11 mouse cellular contexts compared by ENCODE assay signal in the genomic region with DNA sequence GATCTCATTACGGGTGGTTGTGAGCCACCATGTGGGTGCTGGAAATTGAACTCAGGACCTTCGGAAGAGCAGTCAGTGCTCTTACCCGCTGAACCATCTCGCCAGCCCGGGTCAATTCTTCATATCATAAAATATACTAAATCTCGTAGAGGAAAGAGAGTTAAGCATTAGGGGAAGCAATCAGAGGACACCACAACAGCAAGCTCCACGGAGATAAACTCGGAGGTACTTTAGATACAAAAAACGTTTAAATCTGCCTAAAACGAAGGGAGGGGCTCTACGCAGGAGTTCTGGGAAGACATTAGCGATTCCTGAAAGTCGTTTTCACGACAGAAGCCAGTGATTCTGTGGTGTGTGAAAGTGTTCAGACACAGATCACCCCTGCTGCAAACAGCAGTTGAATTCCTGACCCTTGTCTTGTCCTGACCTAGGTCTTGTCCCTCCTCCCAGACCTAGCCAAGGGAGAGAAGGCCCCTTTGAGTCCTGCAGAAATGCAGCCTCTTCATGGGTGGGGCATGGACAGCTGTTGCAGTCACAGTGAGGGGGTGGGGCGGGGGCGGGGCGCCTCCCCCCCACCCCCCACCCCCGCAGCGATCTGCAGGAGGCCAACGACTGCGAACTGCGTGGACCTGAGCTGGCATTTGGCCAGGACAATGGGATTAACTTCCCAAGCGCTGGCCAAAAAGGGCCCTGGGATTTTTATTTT. TPM values are rescaled to one million over a fixed set of nuclear protein-coding genes. Genes with fewer than 3 reads are reported as not detected.
A peak's percentile ranks its signal among the peaks of the same experiment; 100 is the strongest.
DNase-seq lines count a peak whose midpoint lies in the region; ATAC-seq and TF ChIP-seq lines count a peak whose summit lies in the region.
"Had no signal": no experiment of that assay in that cellular context is flagged by ENCODE, and none has a peak within 500 bp of the region (broad histone marks: within the 10 kb centered on the region; RNA-seq: fewer than 3 reads in every experiment).

No protein-coding gene starts in this region.

- peak overlapping the region; percentile 20 for H3K4me3 ChIP-seq in heart, embryonic 10.5 days
- H3K4me3 ChIP-seq in MEL (ENCODE audit: control insufficient read depth in 1 of 2, insufficient read depth in 1 of 2, low read depth in 2 of 2, low read length in 2 of 2): peak overlapping the region; percentile 47 to 66
- H3K4me3 ChIP-seq in hindbrain, embryonic 14.5 days (replicated peaks; ENCODE audit: low read length): no peak overlapping the region
- no peak overlapping the region for H3K4me3 ChIP-seq in liver, embryonic 15.5 days (replicated peaks)
- H3K4me3 ChIP-seq: myocyte had no signal

- no peak for DNase-seq in heart, embryonic 10.5 days (ENCODE audit: low spot score)
- no peak for DNase-seq in heart, postnatal 25 days (ENCODE audit: low spot score)
- DNase-seq in MEL (ENCODE audit: low read depth, low spot score): peak; percentile 44
- no peak for DNase-seq in hindbrain, embryonic 14.5 days (ENCODE audit: low spot score)
- no peak for DNase-seq in embryo, embryonic 11 days
- DNase-seq: adrenal gland, postnatal 25 days; layer of hippocampus, postnatal 36 days had no signal

- no peak for TF ChIP-seq CTCF in MEL (IDR thresholded peaks at IDR 0.05 in 2 of 3, conservative IDR thresholded peaks at IDR 0.05 in 1 of 3; ENCODE audit: control insufficient read depth in 1 of 3, insufficient read depth in 1 of 3, low read depth in 2 of 3, low read length in 3 of 3, poor library complexity in 1 of 3, severe bottlenecking in 1 of 3)

- no peak for TF ChIP-seq POLR2A in MEL (IDR thresholded peaks at IDR 0.05; ENCODE audit: control insufficient read depth in 1 of 2, insufficient read depth in 1 of 2, low read depth in 1 of 2, low read length in 2 of 2, poor library complexity in 1 of 2)

- H3K9me3 ChIP-seq in heart, embryonic 10.5 days: no peaks in the 10 kb centered on the region
- H3K9me3 ChIP-seq in MEL (replicated peaks; ENCODE audit: insufficient read depth, low read length): no peaks in the 10 kb centered on the region
- H3K9me3 ChIP-seq in hindbrain, embryonic 14.5 days (ENCODE audit: control insufficient read depth, low read length): no peaks in the 10 kb centered on the region
- H3K9me3 ChIP-seq in liver, embryonic 15.5 days (replicated peaks): no peaks in the 10 kb centered on the region

- peaks cover 72% of the 10 kb centered on the region for H3K4me1 ChIP-seq in heart, embryonic 10.5 days
- peaks cover 3 to 12% of the 10 kb centered on the region in 2 experiments; a peak in 3 of 4 replicates for H3K4me1 ChIP-seq in MEL (ENCODE audit: control insufficient read depth in 1 of 2, insufficient read depth in 2 of 2, low read length in 2 of 2)
- peaks cover 8% of the 10 kb centered on the region for H3K4me1 ChIP-seq in hindbrain, embryonic 14.5 days (replicated peaks; ENCODE audit: control insufficient read depth, insufficient read depth, low read length)
- H3K4me1 ChIP-seq in liver, embryonic 15.5 days (replicated peaks): peaks cover 11% of the 10 kb centered on the region

- H3K9ac ChIP-seq in MEL (ENCODE audit: control insufficient read depth, low read depth, low read length, poor library complexity, severe bottlenecking): peak overlapping the region; percentile 36; the same call in 1 of the 2 replicates
- H3K9ac ChIP-seq in hindbrain, embryonic 14.5 days: no peak overlapping the region
- H3K9ac ChIP-seq in liver, embryonic 15.5 days: no peak overlapping the region

- TF ChIP-seq EP300 in MEL (IDR thresholded peaks at IDR 0.05; ENCODE audit: low read depth in 1 of 2, low read length in 2 of 2): 0 out of 4 replicates have a peak, but pooled peaks of 1 of the 2 experiments have one; percentile 10

- TF ChIP-seq RAD21 in MEL (IDR thresholded peaks at IDR 0.05; ENCODE audit: low read depth, low read length): no peak; the same call in 1 of the 2 replicates

- H3K79me2 ChIP-seq in MEL (ENCODE audit: control insufficient read depth, insufficient read depth, low read length, poor library complexity): no peaks in the 10 kb centered on the region

- peak overlapping the region; percentile 74; the same call in 1 of the 2 replicates for H3K27ac ChIP-seq in heart, embryonic 10.5 days
- no peak overlapping the region for H3K27ac ChIP-seq in MEL (ENCODE audit: control insufficient read depth, low read depth, low read length)
- H3K27ac ChIP-seq in hindbrain, embryonic 14.5 days: no peak overlapping the region
- no peak overlapping the region for H3K27ac ChIP-seq in liver, embryonic 15.5 days (replicated peaks)

- H3K27me3 ChIP-seq in heart, embryonic 10.5 days (ENCODE audit: insufficient read depth, poor library complexity, severe bottlenecking): no peaks in the 10 kb centered on the region
- no peaks in the 10 kb centered on the region for H3K27me3 ChIP-seq in MEL (ENCODE audit: control insufficient read depth in 1 of 2, insufficient read depth in 2 of 2, low read length in 2 of 2)
- no peaks in the 10 kb centered on the region for H3K27me3 ChIP-seq in hindbrain, embryonic 14.5 days (ENCODE audit: control insufficient read depth, insufficient read depth, low read length)
- peaks cover 27% of the 10 kb centered on the region; the same call in 1 of the 2 replicates for H3K27me3 ChIP-seq in liver, embryonic 15.5 days

- 42% methylated on average over 22 of the region's 23 CpGs for WGBS in heart, embryonic 10.5 days
- 48% methylated on average over 21 of the region's 23 CpGs for WGBS in hindbrain, embryonic 14.5 days
- WGBS in liver, embryonic 15.5 days (ENCODE audit: insufficient replicate concordance): 29% methylated on average over 22 of the region's 23 CpGs

- no peak for ATAC-seq in hindbrain, embryonic 14.5 days (ENCODE audit: low FRiP score)
- no peak for ATAC-seq in liver, embryonic 15.5 days (ENCODE audit: insufficient read depth)
- no peak for ATAC-seq in cerebellum, adult (ENCODE audit: insufficient number of reproducible peaks, low FRiP score, low TSS enrichment)
- ATAC-seq in granulocyte monocyte progenitor cell, adult 5-6 weeks (replicated peaks; ENCODE audit: poor library complexity, severe bottlenecking): no peak

- H3K4me2 ChIP-seq in hindbrain, embryonic 14.5 days (replicated peaks): 0 out of 2 replicates have a peak overlapping the region, but pooled peaks have one; percentile 21
- H3K4me2 ChIP-seq in liver, embryonic 15.5 days: peak overlapping the region; percentile 32; the same call in 1 of the 2 replicates

- no peaks in the 10 kb centered on the region for H3K36me3 ChIP-seq in heart, embryonic 10.5 days
- H3K36me3 ChIP-seq in MEL (ENCODE audit: control insufficient read depth in 1 of 2, insufficient read depth in 2 of 2, low read length in 2 of 2): peaks cover 0 to 5% of the 10 kb centered on the region in 2 experiments; a peak in 2 of 4 replicates
- H3K36me3 ChIP-seq in hindbrain, embryonic 14.5 days (replicated peaks; ENCODE audit: control insufficient read depth, insufficient read depth): no peaks in the 10 kb centered on the region
- no peaks in the 10 kb centered on the region for H3K36me3 ChIP-seq in liver, embryonic 15.5 days (replicated peaks)

- intact Hi-C loops in heart, postnatal 25 days (cut with DNase I): no loop called here

TF ChIP-seq in MEL, 35 proteins besides CTCF, POLR2A, EP300 and RAD21 (continues in another document):
- no peak for TF ChIP-seq NRF1 (IDR thresholded peaks at IDR 0.05; ENCODE audit: insufficient read depth, low read depth, low read length, poor library complexity, severe bottlenecking)
- TF ChIP-seq UBTF (IDR thresholded peaks at IDR 0.05; ENCODE audit: borderline replicate concordance, insufficient read depth, low read depth, low read length): no peak
- TF ChIP-seq SMC3 (IDR thresholded peaks at IDR 0.05; ENCODE audit: low read depth, low read length): no peak
- TF ChIP-seq USF2 (IDR thresholded peaks at IDR 0.05; ENCODE audit: borderline replicate concordance in 1 of 2, insufficient read depth in 1 of 2, low read depth in 1 of 2, low read length in 2 of 2): no peak
- TF ChIP-seq JUND (IDR thresholded peaks at IDR 0.05; ENCODE audit: low read depth, low read length): no peak
- TF ChIP-seq HCFC1 (IDR thresholded peaks at IDR 0.05; ENCODE audit: low read depth, low read length): no peak
- no peak for TF ChIP-seq TBP (IDR thresholded peaks at IDR 0.05; ENCODE audit: low read depth, low read length)
- TF ChIP-seq ZMIZ1 (IDR thresholded peaks at IDR 0.05; ENCODE audit: low read depth, low read length): no peak
- no peak for TF ChIP-seq TAL1 (IDR thresholded peaks at IDR 0.05; ENCODE audit: low read length)
- TF ChIP-seq MYB (IDR thresholded peaks at IDR 0.05; ENCODE audit: low read depth, low read length): no peak
- no peak for TF ChIP-seq MEF2A (IDR thresholded peaks at IDR 0.05; ENCODE audit: extremely low read depth, insufficient replicate concordance, low read depth, low read length, poor library complexity, severe bottlenecking)
- no peak for TF ChIP-seq MAFK (IDR thresholded peaks at IDR 0.05; ENCODE audit: borderline replicate concordance, low read depth, low read length)
- 0 out of 2 replicates have a peak, but pooled peaks have one; percentile 36 for TF ChIP-seq MAZ (IDR thresholded peaks at IDR 0.05; ENCODE audit: low read depth, low read length)
- TF ChIP-seq NELFE (IDR thresholded peaks at IDR 0.05; ENCODE audit: low read depth, low read length): no peak
- peak; percentile 92 for TF ChIP-seq RCOR1 (IDR thresholded peaks at IDR 0.05; ENCODE audit: low read depth, low read length)
- no peak for TF ChIP-seq E2F4 (IDR thresholded peaks at IDR 0.05; ENCODE audit: borderline replicate concordance, low read depth, low read length)
- no peak for TF ChIP-seq GABPA (IDR thresholded peaks at IDR 0.05; ENCODE audit: low read depth, low read length)
- no peak for TF ChIP-seq POLR2AphosphoS5 (IDR thresholded peaks at IDR 0.05; ENCODE audit: borderline replicate concordance, low read depth, low read length)
- TF ChIP-seq KAT2A (conservative IDR thresholded peaks at IDR 0.05; ENCODE audit: low read depth, low read length): no peak
- TF ChIP-seq MXI1 (IDR thresholded peaks at IDR 0.05; ENCODE audit: low read depth, low read length): no peak
- no peak for TF ChIP-seq ELF1 (IDR thresholded peaks at IDR 0.05; ENCODE audit: low read depth, low read length)

RNA-seq across cellular contexts. Expression of a gene that starts 11.5 kb away (rescaled TPM):
- polyA plus RNA-seq in heart, embryonic 10.5 days (2016; fragmentation: Nextera tagmentation; extraction: Ambion mirVana): 205 and 235 TPM in 2 replicates
- over 10,000 TPM; 10,772 to 12,207 TPM for total RNA-seq in heart, postnatal 25 days (2021)
- 115 and 117 TPM in 2 replicates for total RNA-seq in MEL (2012; rRNA removed)
- polyA plus RNA-seq in MEL (2012; ENCODE audit: insufficient read depth in 1 of 2, insufficient read length in 2 of 2, low read depth in 1 of 2, low replicate concordance in 2 of 2, missing spikeins in 1 of 2): 100 to 1,000 TPM; 176 to 199 TPM
- polyA plus RNA-seq in hindbrain, embryonic 14.5 days (2014; fragmentation: Nextera tagmentation; extraction: Ambion mirVana): 74.1 and 74.7 TPM in 2 replicates
- polyA plus RNA-seq in liver, embryonic 15.5 days (2015; fragmentation: Nextera tagmentation; extraction: Ambion mirVana): 13.2 and 14.5 TPM in 2 replicates
- 71.0 and 77.6 TPM in 2 replicates for total RNA-seq in granulocyte monocyte progenitor cell, adult 5-6 weeks (2014; fragmentation: Nextera tagmentation)
- total RNA-seq in granulocyte monocyte progenitor cell, adult 5-6 weeks (2017): 112 and 118 TPM in 2 replicates

Comparison
In these comparisons a context has a peak if more than half of its experiments do, and no peak if none do; other contexts are left out.
1. H3K4me3 ChIP-seq: peak in heart, embryonic 10.5 days (single experiment) and MEL (2 of 2); none in hindbrain, embryonic 14.5 days (single experiment) and liver, embryonic 15.5 days (single experiment).